Mouse (Mus musculus): ENCODE data around the gene Vkorc1l1. TPM values are rescaled to one million over a fixed set of nuclear protein-coding genes. Genes with fewer than 3 reads are reported as not detected.

The Vkorc1l1 gene
- total RNA-seq, 2 experiments from 2014 or later: 14.6 to 15.9 TPM

GRCm38 (mm10) chr5:130031410-130032390 is 89.9 kb downstream of the Vkorc1l1 start:
- DNase-seq: no peak
- intact Hi-C loops (cut with DNase I): no loop called here

- no peak for DNase-seq
- intact Hi-C loops (cut with DNase I): no loop called here
Observed at GRCm38 (mm10) chr5:130033869-130034268, 92.1 kb downstream of the Vkorc1l1 start.

Other genes with a start within 250 kb of the Vkorc1l1 start
- gene Sept14, start 233.5 kb upstream of the Vkorc1l1 start, total RNA-seq (2021): not detected
- 10 to 100 TPM; 85.3 to 93.6 TPM for gene Mrps17, start 226.5 kb upstream of the Vkorc1l1 start, total RNA-seq (2021)
- 100 to 1,000 TPM; 688 to 716 TPM for gene Nipsnap2, start 216.9 kb upstream of the Vkorc1l1 start, total RNA-seq (2021)
- 10 to 100 TPM; 10.5 TPM for gene Psph, start 154.5 kb upstream of the Vkorc1l1 start, total RNA-seq (2021)
- gene Sumf2, start 95.0 kb upstream of the Vkorc1l1 start, total RNA-seq (2021): 10 to 100 TPM; 12.9 to 15.9 TPM
- 100 to 1,000 TPM; 947 to 975 TPM for gene Chchd2, start 54.5 kb upstream of the Vkorc1l1 start, total RNA-seq (2021)
- under 1 TPM; 0.60 to 0.68 TPM for gene Zbed5, start 46.2 kb upstream of the Vkorc1l1 start, total RNA-seq (2021)
- 10 to 100 TPM in 1 of 2 experiments, 1 to 10 TPM in 1; 8.5 to 15.3 TPM for gene Phkg1, start 43.4 kb upstream of the Vkorc1l1 start, total RNA-seq (2021)
- under 1 TPM; 0.57 to 0.83 TPM for gene Nupr1l, start 33.4 kb upstream of the Vkorc1l1 start, total RNA-seq (2021)
- gene Gusb, start 61.1 kb downstream of the Vkorc1l1 start, total RNA-seq (2021): 10 to 100 TPM; 18.5 to 19.0 TPM
- 1 to 10 TPM; 6.8 to 7.7 TPM for gene Asl, start 87.3 kb downstream of the Vkorc1l1 start, total RNA-seq (2021)
- gene Crcp, start 87.3 kb downstream of the Vkorc1l1 start, total RNA-seq (2021): 10 to 100 TPM; 11.4 to 11.9 TPM
- 10 to 100 TPM; 15.7 to 16.9 TPM for gene Tpst1, start 131.4 kb downstream of the Vkorc1l1 start, total RNA-seq (2021)
- gene Kctd7, start 202.9 kb downstream of the Vkorc1l1 start, total RNA-seq (2021): 1 to 10 TPM; 1.6 to 3.4 TPM
- gene Rabgef1, start 229.8 kb downstream of the Vkorc1l1 start, total RNA-seq (2021): 10 to 100 TPM; 17.8 to 20.8 TPM

All from heart, postnatal 14 days (tissue).